Mouse (Mus musculus): Measurements from ENCODE around the gene Fthl17f. TPM values are rescaled to one million over a fixed set of nuclear protein-coding genes. Genes with fewer than 3 reads are reported as not detected.

Fthl17f gene
- polyA plus RNA-seq, 1 experiment from 2014 or later, result not detected

GRCm38 (mm10) chrX:9104262-9104661, 41.4 kb downstream of the Fthl17f start, which contains the start of gene 4930402K13Rik:
TSS of gene 4930402K13Rik (plus strand) at chrX:9104562.
- Histone ChIP-seq H3K36me3 (ENCODE audit: control insufficient read depth, insufficient read depth, low read length) (no peaks in the 10 kb centered on the region), H3K4me3 (ENCODE audit: low read depth, low read length) (no peak within 1 kb of the TSS), H3K9ac (ENCODE audit: low read length) (no peak within 1 kb of the TSS), H3K9me3 (replicated peaks; ENCODE audit: control insufficient read depth, low read length) (no peaks in the 10 kb centered on the region), H3K4me1 (ENCODE audit: control insufficient read depth, insufficient read depth, low read length) (no peaks in the 10 kb centered on the region), H3K27me3 (replicated peaks; ENCODE audit: control insufficient read depth, insufficient read depth, low read length) (no peaks in the 10 kb centered on the region), H3K27ac (ENCODE audit: low read depth, low read length) (no peak within 1 kb of the TSS), H3K4me2 (ENCODE audit: low read length) (no peak within 1 kb of the TSS)
- DNase-seq (ENCODE audit: low spot score) (no peak), ATAC-seq (no peak)
- WGBS, result 89% methylated on average over 6 of the region's 6 CpGs

GRCm38 (mm10) chrX:9110381-9110780, 47.6 kb downstream of the Fthl17f start:
- no peak overlapping the region for H3K9ac ChIP-seq (ENCODE audit: low read length)
- H3K4me1 ChIP-seq (ENCODE audit: control insufficient read depth, insufficient read depth, low read length), result no peaks in the 10 kb centered on the region
- ATAC-seq (no peak), DNase-seq (ENCODE audit: low spot score) (no peak)
- H3K4me3 ChIP-seq (ENCODE audit: low read depth, low read length), result no peak overlapping the region
- no peak overlapping the region for H3K4me2 ChIP-seq (ENCODE audit: low read length)
- 55% methylated on average over 2 of the region's 2 CpGs for WGBS
- H3K36me3 ChIP-seq (ENCODE audit: control insufficient read depth, insufficient read depth, low read length), result no peaks in the 10 kb centered on the region
- no peak overlapping the region for H3K27ac ChIP-seq (ENCODE audit: low read depth, low read length)
- no peaks in the 10 kb centered on the region for H3K9me3 ChIP-seq (replicated peaks; ENCODE audit: control insufficient read depth, low read length)
- no peaks in the 10 kb centered on the region for H3K27me3 ChIP-seq (replicated peaks; ENCODE audit: control insufficient read depth, insufficient read depth, low read length)

Other genes starting within 250 kb of the Fthl17f start
- not detected in 2 replicates for gene Gm6592, start 219.0 kb upstream of the Fthl17f start, polyA plus RNA-seq (2014; fragmentation: Nextera tagmentation; extraction: Ambion mirVana)
- not detected in 2 replicates for gene Gm5751, start 188.8 kb upstream of the Fthl17f start, polyA plus RNA-seq (2014; fragmentation: Nextera tagmentation; extraction: Ambion mirVana)
- 15.2 and 15.6 TPM in 2 replicates for gene B630019K06Rik, start 170.6 kb upstream of the Fthl17f start, polyA plus RNA-seq (2014; fragmentation: Nextera tagmentation; extraction: Ambion mirVana)
- gene Fthl17b, start 100.0 kb upstream of the Fthl17f start, polyA plus RNA-seq (2014; fragmentation: Nextera tagmentation; extraction: Ambion mirVana), result not detected in 2 replicates
- not detected in 2 replicates for gene Fthl17c, start 86.5 kb upstream of the Fthl17f start, polyA plus RNA-seq (2014; fragmentation: Nextera tagmentation; extraction: Ambion mirVana)
- not detected in 2 replicates for gene Fthl17d, start 76.3 kb upstream of the Fthl17f start, polyA plus RNA-seq (2014; fragmentation: Nextera tagmentation; extraction: Ambion mirVana)
- gene Fthl17e, start 29.5 kb upstream of the Fthl17f start, polyA plus RNA-seq (2014; fragmentation: Nextera tagmentation; extraction: Ambion mirVana), result not detected in 2 replicates
- not detected in 2 replicates for gene 4930402K13Rik, start 41.5 kb downstream of the Fthl17f start, polyA plus RNA-seq (2014; fragmentation: Nextera tagmentation; extraction: Ambion mirVana)
- gene Lancl3, start 136.9 kb downstream of the Fthl17f start, polyA plus RNA-seq (2014; fragmentation: Nextera tagmentation; extraction: Ambion mirVana), result 2.9 and 4.7 TPM in 2 replicates
- gene Gm14862, start 193.9 kb downstream of the Fthl17f start, polyA plus RNA-seq (2014; fragmentation: Nextera tagmentation; extraction: Ambion mirVana), result not detected in 2 replicates
- 1.7 and 2.3 TPM in 2 replicates for gene Xk, start 209.7 kb downstream of the Fthl17f start, polyA plus RNA-seq (2014; fragmentation: Nextera tagmentation; extraction: Ambion mirVana)
- gene H2al1m, start 220.7 kb downstream of the Fthl17f start, polyA plus RNA-seq (2014; fragmentation: Nextera tagmentation; extraction: Ambion mirVana), result not detected in 2 replicates

All from forebrain, embryonic 14.5 days (tissue).